Mouse (Mus musculus): ENCODE measurements around the gene Ints11. TPM values are rescaled to one million over a fixed set of nuclear protein-coding genes. Genes with fewer than 3 reads are reported as not detected.

The Ints11 gene
- polyA plus RNA-seq, 1 experiment from 2014 or later = 79.3 TPM

GRCm38 (mm10) chr4:155868614-155869298 is 590 bp upstream of the Ints11 start:
- H3K27me3 ChIP-seq (replicated peaks; ENCODE audit: control insufficient read depth, insufficient read depth, low read length) = no peaks in the 10 kb centered on the region
- peaks cover 19% of the 10 kb centered on the region for H3K36me3 ChIP-seq (ENCODE audit: control insufficient read depth, insufficient read depth, low read length)
- H3K27ac ChIP-seq (ENCODE audit: low read depth, low read length) = no peak overlapping the region
- H3K4me3 ChIP-seq (ENCODE audit: low read depth, low read length) = peak overlapping the region; percentile 81
- peak overlapping the region; percentile 71 for H3K9ac ChIP-seq (ENCODE audit: low read depth, low read length)
- ATAC-seq (replicated peaks; ENCODE audit: low FRiP score) (peak; percentile 24), DNase-seq (ENCODE audit: low spot score) (no peak)
- no peaks in the 10 kb centered on the region for H3K9me3 ChIP-seq (ENCODE audit: control insufficient read depth, low read length)
- 10% methylated on average over 22 of the region's 22 CpGs for WGBS
- peaks cover 13% of the 10 kb centered on the region for H3K4me1 ChIP-seq (replicated peaks; ENCODE audit: control insufficient read depth, insufficient read depth, low read length)
- H3K4me2 ChIP-seq = peak overlapping the region; percentile 91

GRCm38 (mm10) chr4:155871404-155871803 is 2.1 kb downstream of the Ints11 start:
- no peak for ATAC-seq (replicated peaks; ENCODE audit: low FRiP score)
- no peaks in the 10 kb centered on the region for H3K9me3 ChIP-seq (ENCODE audit: control insufficient read depth, low read length)
- no peak overlapping the region for H3K4me3 ChIP-seq (ENCODE audit: low read depth, low read length)
- H3K4me1 ChIP-seq (replicated peaks; ENCODE audit: control insufficient read depth, insufficient read depth, low read length) = peaks cover 13% of the 10 kb centered on the region
- H3K36me3 ChIP-seq (ENCODE audit: control insufficient read depth, insufficient read depth, low read length) = peaks cover 28% of the 10 kb centered on the region
- 84% methylated on average over 7 of the region's 7 CpGs for WGBS
- peak overlapping the region; percentile 15 for H3K4me2 ChIP-seq
- H3K9ac ChIP-seq (ENCODE audit: low read depth, low read length) = no peak overlapping the region
- H3K27me3 ChIP-seq (replicated peaks; ENCODE audit: control insufficient read depth, insufficient read depth, low read length) = no peaks in the 10 kb centered on the region
- H3K27ac ChIP-seq (ENCODE audit: low read depth, low read length) = no peak overlapping the region
- no peak for DNase-seq (ENCODE audit: low spot score)

GRCm38 (mm10) chr4:155883587-155883986 is 14.2 kb downstream of the Ints11 start:
- no peak for ATAC-seq (replicated peaks; ENCODE audit: low FRiP score)
- DNase-seq (ENCODE audit: low spot score) = no peak
- H3K27ac ChIP-seq (ENCODE audit: low read depth, low read length) = no peak overlapping the region
- H3K4me1 ChIP-seq (replicated peaks; ENCODE audit: control insufficient read depth, insufficient read depth, low read length) = no peaks in the 10 kb centered on the region
- H3K4me2 ChIP-seq = no peak overlapping the region
- H3K4me3 ChIP-seq (ENCODE audit: low read depth, low read length) = no peak overlapping the region
- WGBS = 87% methylated on average over 3 of the region's 3 CpGs
- no peaks in the 10 kb centered on the region for H3K27me3 ChIP-seq (replicated peaks; ENCODE audit: control insufficient read depth, insufficient read depth, low read length)
- no peak overlapping the region for H3K9ac ChIP-seq (ENCODE audit: low read depth, low read length)
- no peaks in the 10 kb centered on the region for H3K9me3 ChIP-seq (ENCODE audit: control insufficient read depth, low read length)
- peaks cover 29% of the 10 kb centered on the region for H3K36me3 ChIP-seq (ENCODE audit: control insufficient read depth, insufficient read depth, low read length)

- no peaks in the 10 kb centered on the region for H3K27me3 ChIP-seq (replicated peaks; ENCODE audit: control insufficient read depth, insufficient read depth, low read length)
- no peak for ATAC-seq (replicated peaks; ENCODE audit: low FRiP score)
- H3K36me3 ChIP-seq (ENCODE audit: control insufficient read depth, insufficient read depth, low read length) = peaks cover 32% of the 10 kb centered on the region
- no peak overlapping the region for H3K9ac ChIP-seq (ENCODE audit: low read depth, low read length)
- no peak overlapping the region for H3K27ac ChIP-seq (ENCODE audit: low read depth, low read length)
- H3K4me3 ChIP-seq (ENCODE audit: low read depth, low read length) = no peak overlapping the region
- no peaks in the 10 kb centered on the region for H3K9me3 ChIP-seq (ENCODE audit: control insufficient read depth, low read length)
- no peak for DNase-seq (ENCODE audit: low spot score)
- 90% methylated on average over 5 of the region's 5 CpGs for WGBS
- no peak overlapping the region for H3K4me2 ChIP-seq
- H3K4me1 ChIP-seq (replicated peaks; ENCODE audit: control insufficient read depth, insufficient read depth, low read length) = peaks cover 6% of the 10 kb centered on the region
These were observed 17.0 kb downstream of the Ints11 start for GRCm38 (mm10) chr4:155886330-155886729.

GRCm38 (mm10) chr4:155887674-155888073 is 18.3 kb downstream of the Ints11 start:
- no peaks in the 10 kb centered on the region for H3K27me3 ChIP-seq (replicated peaks; ENCODE audit: control insufficient read depth, insufficient read depth, low read length)
- H3K4me1 ChIP-seq (replicated peaks; ENCODE audit: control insufficient read depth, insufficient read depth, low read length) = peaks cover 6% of the 10 kb centered on the region
- no peak overlapping the region for H3K4me3 ChIP-seq (ENCODE audit: low read depth, low read length)
- DNase-seq (ENCODE audit: low spot score) (no peak), ATAC-seq (replicated peaks; ENCODE audit: low FRiP score) (no peak)
- no peak overlapping the region for H3K27ac ChIP-seq (ENCODE audit: low read depth, low read length)
- WGBS = 89% methylated on average over 10 of the region's 10 CpGs
- H3K36me3 ChIP-seq (ENCODE audit: control insufficient read depth, insufficient read depth, low read length) = peaks cover 32% of the 10 kb centered on the region
- no peak overlapping the region for H3K4me2 ChIP-seq
- no peak overlapping the region for H3K9ac ChIP-seq (ENCODE audit: low read depth, low read length)
- no peaks in the 10 kb centered on the region for H3K9me3 ChIP-seq (ENCODE audit: control insufficient read depth, low read length)

- Histone ChIP-seq H3K4me3 (ENCODE audit: low read depth, low read length) (no peak overlapping the region), H3K9ac (ENCODE audit: low read depth, low read length) (no peak overlapping the region), H3K27me3 (replicated peaks; ENCODE audit: control insufficient read depth, insufficient read depth, low read length) (no peaks in the 10 kb centered on the region), H3K36me3 (ENCODE audit: control insufficient read depth, insufficient read depth, low read length) (peaks cover 32% of the 10 kb centered on the region), H3K27ac (ENCODE audit: low read depth, low read length) (no peak overlapping the region), H3K4me1 (replicated peaks; ENCODE audit: control insufficient read depth, insufficient read depth, low read length) (peaks cover 11% of the 10 kb centered on the region), H3K4me2 (no peak overlapping the region), H3K9me3 (ENCODE audit: control insufficient read depth, low read length) (no peaks in the 10 kb centered on the region)
- 93% methylated on average over 9 of the region's 9 CpGs for WGBS
- no peak for ATAC-seq (replicated peaks; ENCODE audit: low FRiP score)
- DNase-seq (ENCODE audit: low spot score) = no peak
These were observed 18.8 kb downstream of the Ints11 start for GRCm38 (mm10) chr4:155888181-155888580.

- no peak overlapping the region for H3K4me3 ChIP-seq (ENCODE audit: low read depth, low read length)
- H3K27ac ChIP-seq (ENCODE audit: low read depth, low read length) = no peak overlapping the region
- H3K9me3 ChIP-seq (ENCODE audit: control insufficient read depth, low read length) = no peaks in the 10 kb centered on the region
- no peaks in the 10 kb centered on the region for H3K27me3 ChIP-seq (replicated peaks; ENCODE audit: control insufficient read depth, insufficient read depth, low read length)
- DNase-seq (ENCODE audit: low spot score) = no peak
- WGBS = 83% methylated on average over 5 of the region's 5 CpGs
- no peak overlapping the region for H3K4me2 ChIP-seq
- no peak overlapping the region for H3K9ac ChIP-seq (ENCODE audit: low read depth, low read length)
- ATAC-seq (replicated peaks; ENCODE audit: low FRiP score) = no peak
- H3K36me3 ChIP-seq (ENCODE audit: control insufficient read depth, insufficient read depth, low read length) = peaks cover 32% of the 10 kb centered on the region
- H3K4me1 ChIP-seq (replicated peaks; ENCODE audit: control insufficient read depth, insufficient read depth, low read length) = peaks cover 23% of the 10 kb centered on the region
These were observed 20.0 kb downstream of the Ints11 start for GRCm38 (mm10) chr4:155889316-155889715.

- H3K4me2 ChIP-seq = peak overlapping the region; percentile 99
- peaks cover 23% of the 10 kb centered on the region for H3K36me3 ChIP-seq (ENCODE audit: control insufficient read depth, insufficient read depth, low read length)
- ATAC-seq (replicated peaks; ENCODE audit: low FRiP score) (no peak), DNase-seq (ENCODE audit: low spot score) (peak; percentile 52)
- under 1% methylated on average over 34 of the region's 34 CpGs for WGBS
- H3K4me3 ChIP-seq (ENCODE audit: low read depth, low read length) = peak overlapping the region; percentile 96
- no peaks in the 10 kb centered on the region for H3K27me3 ChIP-seq (replicated peaks; ENCODE audit: control insufficient read depth, insufficient read depth, low read length)
- H3K9ac ChIP-seq (ENCODE audit: low read depth, low read length) = peak overlapping the region; percentile 95
- no peak overlapping the region; the same call in 1 of the 2 replicates for H3K27ac ChIP-seq (ENCODE audit: low read depth, low read length)
- H3K9me3 ChIP-seq (ENCODE audit: control insufficient read depth, low read length) = no peaks in the 10 kb centered on the region
- H3K4me1 ChIP-seq (replicated peaks; ENCODE audit: control insufficient read depth, insufficient read depth, low read length) = peaks cover 34% of the 10 kb centered on the region
These were observed 21.7 kb downstream of the Ints11 start for GRCm38 (mm10) chr4:155891011-155891471.

GRCm38 (mm10) chr4:155891551-155892001 is 22.2 kb downstream of the Ints11 start, which contains the start of the genes Pusl1 and Acap3:
Pusl1 (minus strand) TSS chr4:155891781.
Acap3 (plus strand) TSS chr4:155891822.
- no peaks in the 10 kb centered on the region for H3K27me3 ChIP-seq (replicated peaks; ENCODE audit: control insufficient read depth, insufficient read depth, low read length)
- H3K4me2 ChIP-seq = peak within 1 kb of the TSS; percentile 99
- H3K4me1 ChIP-seq (replicated peaks; ENCODE audit: control insufficient read depth, insufficient read depth, low read length) = peaks cover 34% of the 10 kb centered on the region
- no peaks in the 10 kb centered on the region for H3K9me3 ChIP-seq (ENCODE audit: control insufficient read depth, low read length)
- peak within 1 kb of the TSS; percentile 95 for H3K9ac ChIP-seq (ENCODE audit: low read depth, low read length)
- ATAC-seq (replicated peaks; ENCODE audit: low FRiP score) (peak; percentile 86), DNase-seq (ENCODE audit: low spot score) (peak; percentile 94)
- peak within 1 kb of the TSS; percentile 96 for H3K4me3 ChIP-seq (ENCODE audit: low read depth, low read length)
- peaks cover 22% of the 10 kb centered on the region for H3K36me3 ChIP-seq (ENCODE audit: control insufficient read depth, insufficient read depth, low read length)
- WGBS = under 1% methylated on average over 51 of the region's 52 CpGs
- peak within 1 kb of the TSS; percentile 97 for H3K27ac ChIP-seq (ENCODE audit: low read depth, low read length)
